Mouse (Mus musculus): ENCODE results near the gene Gm45844. TPM values are rescaled to one million over a fixed set of nuclear protein-coding genes. Genes with fewer than 3 reads are reported as not detected.

Gm45844 gene
- polyA plus RNA-seq, 1 experiment from 2014 or later = 0.79 TPM

GRCm38 (mm10) chr7:7185897-7186296 lies 92.2 kb downstream of the Gm45844 start:
- Histone ChIP-seq H3K4me3 (ENCODE audit: low read depth, low read length) (no peak overlapping the region), H3K9me3 (replicated peaks; ENCODE audit: control insufficient read depth, low read length) (no peaks in the 10 kb centered on the region), H3K9ac (ENCODE audit: low read depth, low read length) (no peak overlapping the region), H3K27ac (ENCODE audit: low read length) (no peak overlapping the region), H3K36me3 (ENCODE audit: control insufficient read depth, insufficient read depth) (peaks cover 3% of the 10 kb centered on the region), H3K27me3 (ENCODE audit: control insufficient read depth, insufficient read depth, low read depth, low read length) (no peaks in the 10 kb centered on the region), H3K4me1 (ENCODE audit: control insufficient read depth, low read depth, low read length) (peaks cover 5% of the 10 kb centered on the region; the same call in 1 of the 2 replicates), H3K4me2 (ENCODE audit: low read depth, low read length) (no peak overlapping the region)
- no peak for ATAC-seq (ENCODE audit: low read depth)
- 71% methylated on average over 1 of the region's 1 CpGs for WGBS (ENCODE audit: insufficient replicate concordance)

DNA sequence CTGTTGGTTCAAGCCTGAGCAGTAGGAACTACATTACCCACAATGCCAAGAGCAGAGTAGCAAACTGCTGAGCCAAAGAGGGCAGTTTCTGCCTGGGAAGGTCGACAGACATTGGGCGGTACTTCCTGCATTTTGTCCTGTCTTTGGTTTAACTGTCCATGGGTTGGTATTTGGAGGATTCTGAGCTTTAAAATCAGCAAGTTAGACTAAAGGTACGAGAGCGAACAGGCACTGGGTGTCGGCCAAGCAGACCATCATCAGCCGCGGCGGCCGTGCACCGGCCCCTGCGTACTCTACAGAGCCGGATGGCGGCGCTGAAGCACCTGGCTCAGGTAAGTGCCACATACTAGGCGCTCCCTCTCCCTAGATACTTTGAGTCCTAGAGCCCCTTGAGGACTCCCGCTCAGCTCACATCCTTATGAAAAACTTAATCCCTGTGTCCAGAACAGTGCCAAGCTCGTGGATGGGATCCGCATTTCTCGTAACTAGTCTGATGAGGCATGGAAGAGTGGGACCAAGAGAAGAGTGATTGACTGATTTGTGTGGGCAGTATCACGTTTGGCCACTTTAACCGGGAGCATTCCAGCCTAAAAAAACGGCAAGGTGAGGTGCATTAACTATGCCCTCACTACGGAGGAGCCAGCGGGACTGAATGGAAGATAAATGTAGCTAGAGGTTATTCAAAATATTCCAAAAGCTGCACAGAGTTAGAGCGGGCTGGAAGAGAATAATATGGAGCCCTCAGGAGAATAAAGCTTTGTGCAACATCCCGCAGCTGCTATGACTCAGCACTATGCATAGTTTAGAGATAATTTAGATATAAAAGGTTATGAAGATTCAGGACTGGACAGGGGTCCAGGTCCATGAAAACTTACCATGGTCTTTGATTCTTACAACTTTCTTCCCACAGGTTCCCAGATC lies 106.6 kb downstream of the Gm45844 start, which contains the start of gene Zfp418:
Zfp418 (plus strand) TSS at position 104 of the 921 bp plus-strand sequence.
- WGBS (ENCODE audit: insufficient replicate concordance) = 2% methylated on average over 26 of the region's 26 CpGs
- Histone ChIP-seq H3K4me2 (ENCODE audit: low read depth, low read length) (peak within 1 kb of the TSS; percentile 74), H3K4me1 (ENCODE audit: control insufficient read depth, low read depth, low read length) (no peaks in the 10 kb centered on the region; the same call in 1 of the 2 replicates), H3K27ac (ENCODE audit: low read length) (0 out of 2 replicates have a peak within 1 kb of the TSS, but pooled peaks have one; percentile 7), H3K9ac (ENCODE audit: low read depth, low read length) (peak within 1 kb of the TSS; percentile 60), H3K9me3 (replicated peaks; ENCODE audit: control insufficient read depth, low read length) (no peaks in the 10 kb centered on the region), H3K36me3 (ENCODE audit: control insufficient read depth, insufficient read depth) (no peaks in the 10 kb centered on the region), H3K4me3 (ENCODE audit: low read depth, low read length) (peak within 1 kb of the TSS; percentile 63), H3K27me3 (ENCODE audit: control insufficient read depth, insufficient read depth, low read depth, low read length) (no peaks in the 10 kb centered on the region)
- ATAC-seq (ENCODE audit: low read depth) = peak; percentile 91

Small RNA genes lying within 50 kb of the gene (microRNA-seq; reads per million reads assigned to microRNA genes)
- gene Mir5620 = 0.98 reads per million

Other genes with a start within 250 kb of the Gm45844 start
- gene Zfp954, start 156.8 kb downstream of the Gm45844 start, polyA plus RNA-seq (2015; fragmentation: Nextera tagmentation; extraction: Ambion mirVana) = 4.2 TPM in 2 replicates
- gene Zfp773, start 141.5 kb downstream of the Gm45844 start, polyA plus RNA-seq (2015; fragmentation: Nextera tagmentation; extraction: Ambion mirVana) = 0.32 and 0.35 TPM in 2 replicates
- 0.30 and 0.37 TPM in 2 replicates for gene Zfp418, start 107.0 kb downstream of the Gm45844 start, polyA plus RNA-seq (2015; fragmentation: Nextera tagmentation; extraction: Ambion mirVana)
- gene Zfp772, start 68.3 kb downstream of the Gm45844 start, polyA plus RNA-seq (2015; fragmentation: Nextera tagmentation; extraction: Ambion mirVana) = 1.1 and 1.2 TPM in 2 replicates
- 0.21 TPM in 1 of 2 replicates, not detected in the other for gene Vmn2r29, start 31.0 kb downstream of the Gm45844 start, polyA plus RNA-seq (2015; fragmentation: Nextera tagmentation; extraction: Ambion mirVana)
- 12.8 and 13.2 TPM in 2 replicates for gene Clcn4, start 22.6 kb upstream of the Gm45844 start, polyA plus RNA-seq (2015; fragmentation: Nextera tagmentation; extraction: Ambion mirVana)
- gene Vmn2r30, start 59.3 kb upstream of the Gm45844 start, polyA plus RNA-seq (2015; fragmentation: Nextera tagmentation; extraction: Ambion mirVana) = not detected in 2 replicates
- not detected in 2 replicates for gene Gm45783, start 96.3 kb upstream of the Gm45844 start, polyA plus RNA-seq (2015; fragmentation: Nextera tagmentation; extraction: Ambion mirVana)
- gene Vmn2r31, start 121.4 kb upstream of the Gm45844 start, polyA plus RNA-seq (2015; fragmentation: Nextera tagmentation; extraction: Ambion mirVana) = not detected in 2 replicates
- not detected in 2 replicates for gene Vmn2r32, start 201.7 kb upstream of the Gm45844 start, polyA plus RNA-seq (2015; fragmentation: Nextera tagmentation; extraction: Ambion mirVana)

Measured in liver, embryonic 16.5 days (tissue).